Mouse (Mus musculus) liver, embryonic 14.5 days (tissue): ENCODE data around the gene Methig1. TPM values are rescaled to one million over a fixed set of nuclear protein-coding genes. Genes with fewer than 3 reads are reported as not detected.

Source experiments
- ATAC-seq: fragments of 200-750 bp; cut with Nextera tagmentation; 2 replicates; pipeline ENCODE4 v1.8.0; 2017; ENCODE audit warnings: moderate number of reproducible peaks, mild to moderate bottlenecking, moderate library complexity; ENCODE audit not compliant: insufficient read depth
- DNase-seq, 3 experiments: peaks; one replicate each; pipeline ENCODE4 v3.0.0-alpha.2; 2012 to 2013; ENCODE audit warnings: low read depth in 3 of 3, low spot score in 3 of 3
- H3K27ac ChIP-seq: fragments of 300-500 bp; sonication (generic); 2 replicates; pipeline ENCODE4 v1.5.1; 2014; ENCODE audit warnings: moderate library complexity, mild to moderate bottlenecking, control low read depth, inconsistent platforms
- H3K27me3 ChIP-seq: fragments of 300-500 bp; sonication (generic); 2 replicates; pipeline ENCODE4 v1.6.1; 2014; ENCODE audit warnings: mild to moderate bottlenecking, low read length, moderate library complexity; ENCODE audit not compliant: control insufficient read depth, insufficient read depth
- H3K36me3 ChIP-seq: fragments of 300-500 bp; sonication (generic); replicated peaks from 2 replicates; pipeline ENCODE4 v1.6.1; 2014; ENCODE audit warnings: low read depth; ENCODE audit not compliant: control insufficient read depth, insufficient read depth
- H3K4me1 ChIP-seq, 2 experiments: fragments of 200-500 bp in 1 of 2; fragments of 300-500 bp in 1 of 2; sonication (generic) in 1 of 2; replicated peaks; 2 replicates each; pipeline ENCODE4 v1.6.1; 2012 to 2014; ENCODE audit warnings: antibody characterized with exemption in 1 of 2, inconsistent platforms in 1 of 2, low read length in 1 of 2; ENCODE audit not compliant: control insufficient read depth in 2 of 2, insufficient read depth in 2 of 2
- H3K4me2 ChIP-seq: fragments of 300-500 bp; sonication (generic); 2 replicates; pipeline ENCODE4 v1.6.1; 2014; ENCODE audit warnings: low read depth, mild to moderate bottlenecking, control low read depth, moderate library complexity
- H3K4me3 ChIP-seq, 2 experiments: fragments of 200-500 bp in 1 of 2; fragments of 300-500 bp in 1 of 2; sonication (generic) in 1 of 2; 2 replicates each; pipeline ENCODE4 v1.5.1; 2012 to 2014; ENCODE audit warnings: low read depth in 2 of 2, low read length in 2 of 2, mild to moderate bottlenecking in 2 of 2, control low read depth in 1 of 2, inconsistent platforms in 1 of 2, moderate library complexity in 1 of 2; ENCODE audit not compliant: insufficient read depth in 1 of 2
- H3K9ac ChIP-seq: fragments of 300-500 bp; sonication (generic); replicated peaks from 2 replicates; pipeline ENCODE4 v1.6.1; 2014; ENCODE audit warnings: mild to moderate bottlenecking, control low read depth, moderate library complexity
- H3K9me3 ChIP-seq: fragments of 300-500 bp; sonication (generic); 2 replicates; pipeline ENCODE4 v1.6.1; 2016; ENCODE audit warnings: low read length, mixed read lengths; ENCODE audit not compliant: control insufficient read depth
- CTCF ChIP-seq: IDR thresholded peaks from 2 replicates; pipeline ENCODE4 v1.5.1; 2016; ENCODE audit warnings: antibody characterized with exemption, low read depth, control low read depth
- EP300 ChIP-seq: IDR thresholded peaks from 2 replicates; pipeline ENCODE4 v1.6.1; 2016; ENCODE audit warnings: antibody characterized with exemption, low read depth
- WGBS: fragments of 180-500 bp; shearing (Covaris S2); extraction: QIAGEN DNeasy Blood & Tissue Kit; methylation state at CpG from one replicate; pipeline ENCODE4 v1.1.7; 2014; ENCODE audit not compliant: insufficient replicate concordance; 5-methylcytosine and 5-hydroxymethylcytosine counted together
- polyA plus RNA-seq, 2 experiments: library from polyadenylated mRNA; depleted of rRNA in 1 of 2; stranded (reverse) in 1 of 2; unstranded in 1 of 2; fragments of >200 nt; fragmentation: Nextera tagmentation in 1 of 2; extraction: Ambion mirVana in 1 of 2; gene quantifications; 2 replicates each; pipeline versions ENCODE4 v1.2.1 to v1.2.3; 2012 to 2014

The Methig1 gene
- polyA plus RNA-seq, 2 experiments: 0.04 to 0.09 TPM

GRCm38 (mm10) chr15:100422899-100423860 lies 70.2 kb downstream of the Methig1 start:
- peaks cover under 1% of the 10 kb centered on the region for H3K36me3 ChIP-seq
- peak overlapping the region; percentile 97 for H3K27ac ChIP-seq
- peak overlapping the region; percentile 72 to 100 for H3K4me3 ChIP-seq
- peak overlapping the region; percentile 99 for H3K9ac ChIP-seq
- TF ChIP-seq CTCF (no peak), EP300 (no peak)
- DNase-seq (peak; percentile 91 to 94 (median 93)), ATAC-seq (peak; percentile 88)
- H3K4me1 ChIP-seq: peaks cover 36 to 38% of the 10 kb centered on the region in 2 experiments
- no peaks in the 10 kb centered on the region for H3K9me3 ChIP-seq
- peaks cover 12% of the 10 kb centered on the region for H3K27me3 ChIP-seq
- 1% methylated on average over 65 of the region's 65 CpGs for WGBS
- peak overlapping the region; percentile 100 for H3K4me2 ChIP-seq

GRCm38 (mm10) chr15:100423916-100424315 lies 71.0 kb downstream of the Methig1 start:
- DNase-seq (no peak), ATAC-seq (no peak)
- H3K9me3 ChIP-seq: no peaks in the 10 kb centered on the region
- H3K4me3 ChIP-seq: peak overlapping the region; percentile 40 to 100
- WGBS: 4% methylated on average over 14 of the region's 14 CpGs
- peaks cover 29 to 32% of the 10 kb centered on the region in 2 experiments for H3K4me1 ChIP-seq
- H3K27me3 ChIP-seq: peaks cover 12% of the 10 kb centered on the region
- H3K27ac ChIP-seq: no peak overlapping the region
- H3K4me2 ChIP-seq: peak overlapping the region; percentile 100
- no peaks in the 10 kb centered on the region; the same call in 1 of the 2 replicates for H3K36me3 ChIP-seq
- TF ChIP-seq CTCF: peak; percentile 20; the same call in 1 of the 2 replicates
- no peak for TF ChIP-seq EP300
- H3K9ac ChIP-seq: peak overlapping the region; percentile 79

GRCm38 (mm10) chr15:100424396-100425122 lies 71.6 kb downstream of the Methig1 start, which contains the start of gene Slc11a2:
Slc11a2 (minus strand) TSS chr15:100425072.
- DNase-seq (no peak), ATAC-seq (no peak)
- TF ChIP-seq EP300: no peak
- no peak for TF ChIP-seq CTCF

GRCm38 (mm10) chr15:100428296-100428905 lies 75.5 kb downstream of the Methig1 start:
- WGBS: 76% methylated on average over 13 of the region's 13 CpGs
- Histone ChIP-seq H3K36me3 (no peaks in the 10 kb centered on the region), H3K4me3 (no peak overlapping the region), H3K4me2 (no peak overlapping the region), H3K27ac (no peak overlapping the region), H3K9ac (no peak overlapping the region), H3K4me1 (peaks cover 12 to 16% of the 10 kb centered on the region in 2 experiments), H3K9me3 (no peaks in the 10 kb centered on the region), H3K27me3 (peaks cover 12% of the 10 kb centered on the region)
- DNase-seq (no peak), ATAC-seq (no peak)
- no peak for TF ChIP-seq EP300
- TF ChIP-seq CTCF: no peak

More at GRCm38 (mm10) chr15:100424396-100425122, 71.6 kb downstream of the Methig1 start, which contains the start of gene Slc11a2:
- WGBS: 32% methylated on average over 17 of the region's 17 CpGs
- no peak within 1 kb of the TSS for H3K27ac ChIP-seq
- H3K4me2 ChIP-seq: peak within 1 kb of the TSS; percentile 100
- no peaks in the 10 kb centered on the region for H3K36me3 ChIP-seq
- peak within 1 kb of the TSS; percentile 79 for H3K9ac ChIP-seq
- H3K4me3 ChIP-seq: peak within 1 kb of the TSS; percentile 40 to 100
- peaks cover 22 to 25% of the 10 kb centered on the region in 2 experiments for H3K4me1 ChIP-seq
- H3K27me3 ChIP-seq: peaks cover 12% of the 10 kb centered on the region
- no peaks in the 10 kb centered on the region for H3K9me3 ChIP-seq
